Mouse (Mus musculus) brain, adult 2 months (tissue): ENCODE results near the gene Gm3453.
"Not testable (repeated sequence)": the region's sequence is repeated elsewhere in the genome, so short reads cannot be mapped to it uniquely, and the experiment has no call there.

ENCODE experiments used
- DNase-seq: peaks from one replicate; pipeline ENCODE4 v3.0.0; 2011; ENCODE audit warnings: low read depth, low spot score

Gm3453 gene

DNA sequence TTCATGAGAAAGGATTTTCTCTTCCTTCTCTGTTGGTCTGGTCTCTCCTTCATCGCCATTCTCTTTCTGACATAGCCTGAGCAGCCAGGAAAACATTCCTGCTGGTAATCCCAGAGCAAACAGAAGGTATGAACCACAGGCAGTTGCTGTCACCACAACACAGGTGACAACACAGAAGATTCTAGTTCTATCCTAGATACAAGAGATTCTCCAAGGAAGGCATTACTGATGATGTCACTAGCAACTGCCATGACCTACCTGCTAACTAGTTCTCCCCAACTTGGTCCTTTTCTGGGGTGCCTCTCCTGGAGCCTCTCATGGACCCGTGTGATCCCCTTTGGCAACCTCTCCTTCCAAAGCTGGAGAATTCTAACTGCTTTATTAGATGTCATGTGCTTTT, at the start of gene Gm3453:
TSS of gene Gm3453 (minus strand) at position 101 of the 400 bp plus-strand sequence.
- not testable (repeated sequence) for DNase-seq

DNA sequence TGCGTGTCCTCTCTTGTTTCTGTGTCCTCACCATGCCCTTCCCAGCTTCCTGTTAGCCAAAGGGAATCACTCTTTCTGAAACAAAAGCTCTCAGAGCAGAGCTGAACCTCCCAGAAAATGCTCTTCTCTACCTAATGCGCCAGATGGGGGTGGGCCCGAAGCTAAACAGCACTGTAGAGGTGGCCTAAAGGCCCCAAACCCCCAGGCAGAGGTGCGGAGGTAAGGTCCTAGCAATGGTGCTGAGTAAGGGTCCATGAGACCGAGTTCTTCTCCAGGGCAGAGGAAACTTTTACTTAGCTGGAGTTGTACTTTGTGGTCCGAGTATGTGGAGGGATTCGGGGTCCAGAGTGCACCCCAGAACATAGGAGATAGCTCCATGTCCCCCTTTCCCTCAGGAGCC, 8.2 kb upstream of the Gm3453 start:
- not testable (repeated sequence) for DNase-seq

DNA sequence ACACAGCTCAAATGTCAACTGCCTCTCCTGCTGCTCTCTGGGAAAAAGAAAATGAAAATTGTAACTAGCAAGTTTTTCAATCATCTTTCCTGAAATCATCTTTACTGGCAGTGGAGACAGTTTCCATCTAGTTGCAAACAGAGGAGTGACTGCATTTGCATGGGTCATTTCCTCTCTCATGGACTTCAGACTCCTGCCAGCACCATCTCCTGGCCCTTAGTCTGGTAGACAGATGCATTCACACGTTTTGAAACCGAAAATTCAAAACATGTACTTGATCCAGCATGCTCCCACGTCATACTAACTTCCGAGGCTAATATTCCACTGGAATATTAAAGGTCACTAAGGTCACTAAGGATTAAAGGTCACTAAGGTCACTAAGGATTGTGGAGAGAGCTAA, 16.5 kb downstream of the Gm3453 start:
- not testable (repeated sequence) for DNase-seq

- peak; percentile 13 for DNase-seq
Observed at GRCm38 (mm10) chr14:5961635-5962034, 17.3 kb downstream of the Gm3453 start, which contains the start of gene Gm3248. Gm3248 (minus strand) TSS chr14:5961745.

GRCm38 (mm10) chr14:5961102-5961501, 17.8 kb downstream of the Gm3453 start:
- peak; percentile 0 for DNase-seq

DNA sequence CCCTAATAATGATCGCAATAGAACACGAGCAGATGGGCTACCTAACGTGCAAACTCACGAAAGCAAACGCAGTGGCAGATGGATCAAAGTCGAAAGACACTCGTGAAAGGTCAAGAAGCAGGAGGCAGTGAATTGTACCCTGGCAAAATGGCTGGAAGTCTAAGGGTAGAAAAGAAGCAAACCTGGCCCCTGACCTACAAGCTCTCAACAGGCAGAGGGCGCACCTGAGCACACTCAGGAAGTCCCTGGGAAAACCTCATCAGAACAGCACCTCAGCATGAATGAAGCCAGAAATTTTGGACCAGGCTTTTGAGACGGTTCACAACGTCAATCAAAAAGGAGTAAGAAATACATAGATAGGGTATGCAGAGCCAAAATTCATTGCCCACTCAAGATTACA, 18.5 kb downstream of the Gm3453 start:
- DNase-seq: not testable (repeated sequence)

DNA sequence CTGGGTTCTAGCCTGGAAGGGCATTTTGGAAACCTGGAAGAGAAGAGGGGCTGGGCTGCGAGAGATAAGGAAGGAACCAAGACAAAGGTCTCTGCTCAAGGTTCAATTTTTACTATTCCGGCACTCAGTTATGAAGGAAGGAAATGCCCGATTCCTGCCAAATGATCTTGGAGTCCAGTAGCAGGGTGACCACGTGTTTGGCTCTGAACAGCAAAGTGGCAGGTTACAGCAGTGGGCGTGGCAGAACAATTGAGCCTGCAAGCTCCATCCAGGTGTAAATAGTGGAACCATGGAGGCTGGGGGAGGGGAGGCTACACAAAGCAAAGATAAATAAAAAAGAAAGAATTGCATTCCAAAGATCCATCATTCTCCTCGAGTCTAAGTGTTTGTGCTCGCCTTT, 55.7 kb downstream of the Gm3453 start:
- DNase-seq: not testable (repeated sequence)
